Mouse (Mus musculus) heart, postnatal 25 days (tissue): ENCODE data around the gene Slc1a3. TPM values are rescaled to one million over a fixed set of nuclear protein-coding genes. Genes with fewer than 3 reads are reported as not detected.

ENCODE experiments used
- DNase-seq: peaks from one replicate; pipeline ENCODE4 v3.0.0; 2022; ENCODE audit warnings: low spot score
- intact Hi-C: fragments of 180-260 bp; cut with DNase I; formaldehyde crosslinking; loops from one replicate; pipeline ENCODE4 v1.15.1; 2025
- total RNA-seq, 2 experiments: library from RNA; stranded (reverse); gene quantifications; 2 replicates each; pipeline ENCODE4 v1.2.3; 2021

The Slc1a3 gene
- total RNA-seq, 2 experiments from 2014 or later: 1.6 to 1.7 TPM

- intact Hi-C loops: loop anchor here (5.0 kb wide), 1 partner anchor 37 kb away; no protein-coding TSS in a partner anchor
- DNase-seq: no peak
Observed at GRCm38 (mm10) chr15:8625370-8625769, 85.2 kb downstream of the Slc1a3 start.

- intact Hi-C loops: no loop called here
- DNase-seq: no peak
Observed at GRCm38 (mm10) chr15:8623879-8624278, 86.7 kb downstream of the Slc1a3 start.

GRCm38 (mm10) chr15:8619479-8620026, 91.0 kb downstream of the Slc1a3 start:
- DNase-seq: no peak
- intact Hi-C loops: no loop called here

GRCm38 (mm10) chr15:8616290-8616689, 94.3 kb downstream of the Slc1a3 start:
- intact Hi-C loops: no loop called here
- no peak for DNase-seq

GRCm38 (mm10) chr15:8615511-8616224, 94.9 kb downstream of the Slc1a3 start:
- no peak for DNase-seq
- intact Hi-C loops: no loop called here

- DNase-seq: no peak
- intact Hi-C loops: no loop called here
Observed at GRCm38 (mm10) chr15:8614701-8615100, 95.9 kb downstream of the Slc1a3 start.

- DNase-seq: no peak
- intact Hi-C loops: no loop called here
Observed at GRCm38 (mm10) chr15:8605538-8606188, 104.9 kb downstream of the Slc1a3 start.

GRCm38 (mm10) chr15:8602362-8602761, 108.2 kb downstream of the Slc1a3 start:
- intact Hi-C loops: no loop called here
- no peak for DNase-seq

GRCm38 (mm10) chr15:8601312-8602146, 109.0 kb downstream of the Slc1a3 start:
- intact Hi-C loops: no loop called here
- no peak for DNase-seq

- DNase-seq: no peak
- intact Hi-C loops: no loop called here
Observed at GRCm38 (mm10) chr15:8596375-8596900, 114.1 kb downstream of the Slc1a3 start.

GRCm38 (mm10) chr15:8595226-8595625, 115.3 kb downstream of the Slc1a3 start:
- no peak for DNase-seq
- intact Hi-C loops: no loop called here

- DNase-seq: no peak
- intact Hi-C loops: loop anchor here (2.0 to 5.0 kb wide), 2 partner anchors 139 to 207 kb away; no protein-coding TSS in a partner anchor
Observed at GRCm38 (mm10) chr15:8589503-8590116, 121.0 kb downstream of the Slc1a3 start.

- DNase-seq: no peak
- intact Hi-C loops: loop anchor here (2.0 to 5.0 kb wide), 2 partner anchors 137 to 206 kb away; no protein-coding TSS in a partner anchor
Observed at GRCm38 (mm10) chr15:8588065-8588464, 122.5 kb downstream of the Slc1a3 start.

GRCm38 (mm10) chr15:8586822-8587281, 123.7 kb downstream of the Slc1a3 start:
- intact Hi-C loops: loop anchor here (5.0 kb wide), 1 partner anchor 205 kb away; no protein-coding TSS in a partner anchor
- DNase-seq: no peak

Other genes with a start within 250 kb of the Slc1a3 start
- not detected for gene Gm2310, start 190.8 kb downstream of the Slc1a3 start, total RNA-seq